Mouse (Mus musculus) left cerebral cortex, postnatal 14 days (tissue): ENCODE measurements around the gene Prim1. TPM values are rescaled to one million over a fixed set of nuclear protein-coding genes. Genes with fewer than 3 reads are reported as not detected.

Source experiments
- DNase-seq, 2 experiments: peaks; one replicate each; pipeline ENCODE4 v3.0.0; 2021 to 2022; ENCODE audit warnings: low spot score in 2 of 2, mixed read lengths in 1 of 2
- intact Hi-C: fragments of 180-260 bp; cut with DNase I; formaldehyde crosslinking; loops from one replicate; pipeline ENCODE4 v1.15.1; 2025
- long read RNA-seq, 2 experiments: library from polyadenylated mRNA; stranded (forward); transcript quantifications; one replicate each; pipeline ENCODE4 v2.0.0; 2021
- total RNA-seq, 2 experiments: library from RNA; stranded (reverse); gene quantifications; 2 replicates each; pipeline ENCODE4 v1.2.3; 2021

The Prim1 gene
- 1 to 10 TPM; 6.4 to 7.2 TPM for total RNA-seq
- long read RNA-seq, experiment 1, transcript Prim1-201 (13 exons, 1,583 nt), result major isoform, 6 of 6 reads
- long read RNA-seq, experiment 1, partial matches to known transcripts, result 0 of 6 reads
- long read RNA-seq, experiment 1, other reads (novel, unspliced or antisense), result 0 of 6 reads
- long read RNA-seq, experiment 2, partial matches to known transcripts, result 0 of 5 reads
- long read RNA-seq, experiment 2, other reads (novel, unspliced or antisense), result 1 of 5 reads

GRCm38 (mm10) chr10:128015068-128015934, at the start of gene Prim1:
TSS of gene Prim1 (plus strand) at chr10:128015168.
- peak; percentile 68 to 80 for DNase-seq
- intact Hi-C loops, result no loop called here

DNA sequence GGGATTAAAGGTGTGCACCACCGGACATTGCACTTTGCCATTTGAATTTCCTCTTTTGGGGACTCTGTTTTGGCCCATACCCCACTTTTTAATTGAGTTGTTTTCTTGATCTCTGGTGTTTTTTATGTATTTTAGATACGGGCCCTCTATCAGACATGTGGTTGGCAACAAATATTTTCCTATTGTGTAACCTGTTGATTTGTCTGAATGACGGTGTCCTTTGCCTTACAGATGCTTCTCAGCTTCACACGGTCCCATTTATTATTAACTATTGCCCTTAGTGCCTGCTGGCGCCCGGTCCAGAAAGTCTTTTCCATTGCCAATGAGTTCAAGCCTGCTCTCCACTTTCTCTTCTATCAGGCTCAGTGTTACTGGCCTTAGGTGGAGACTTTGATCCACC, 48.5 kb upstream of the Prim1 start:
- intact Hi-C loops, result no loop called here
- DNase-seq, result no peak

GRCm38 (mm10) chr10:127969820-127970219, 45.1 kb upstream of the Prim1 start:
- intact Hi-C loops, result no loop called here

GRCm38 (mm10) chr10:127970359-127970831, 44.6 kb upstream of the Prim1 start:
- intact Hi-C loops, result no loop called here
- DNase-seq, result no peak

More at GRCm38 (mm10) chr10:127969820-127970219, 45.1 kb upstream of the Prim1 start:
- no peak for DNase-seq

GRCm38 (mm10) chr10:127971135-127971534, 43.8 kb upstream of the Prim1 start:
- DNase-seq, result no peak
- intact Hi-C loops, result no loop called here

- intact Hi-C loops, result no loop called here
- no peak for DNase-seq
These were observed 40.9 kb upstream of the Prim1 start for GRCm38 (mm10) chr10:127974062-127974461.

GRCm38 (mm10) chr10:127975503-127975902, 39.5 kb upstream of the Prim1 start:
- DNase-seq, result no peak
- intact Hi-C loops, result no loop called here

DNA sequence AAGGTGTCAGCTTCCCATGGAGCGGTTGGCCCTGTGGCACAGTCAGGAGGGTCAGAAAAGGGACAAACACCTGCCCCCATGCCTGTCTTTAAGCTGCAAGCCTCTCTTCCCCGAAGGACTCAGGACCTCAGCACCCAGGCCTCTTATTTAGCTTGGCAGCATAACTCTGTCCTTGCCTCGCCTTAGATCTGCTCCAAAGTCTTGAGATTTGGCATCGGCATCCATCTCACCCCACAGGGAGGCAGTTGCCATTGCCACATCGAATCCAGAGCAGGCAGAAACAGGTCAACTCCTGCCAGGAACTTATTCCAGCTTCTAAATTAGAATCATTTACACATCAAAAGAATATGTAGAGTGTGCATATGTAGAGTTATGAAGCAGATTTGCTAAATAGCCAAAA, 30.3 kb upstream of the Prim1 start:
- intact Hi-C loops, result no loop called here
- DNase-seq, result peak; percentile 5 to 18

DNA sequence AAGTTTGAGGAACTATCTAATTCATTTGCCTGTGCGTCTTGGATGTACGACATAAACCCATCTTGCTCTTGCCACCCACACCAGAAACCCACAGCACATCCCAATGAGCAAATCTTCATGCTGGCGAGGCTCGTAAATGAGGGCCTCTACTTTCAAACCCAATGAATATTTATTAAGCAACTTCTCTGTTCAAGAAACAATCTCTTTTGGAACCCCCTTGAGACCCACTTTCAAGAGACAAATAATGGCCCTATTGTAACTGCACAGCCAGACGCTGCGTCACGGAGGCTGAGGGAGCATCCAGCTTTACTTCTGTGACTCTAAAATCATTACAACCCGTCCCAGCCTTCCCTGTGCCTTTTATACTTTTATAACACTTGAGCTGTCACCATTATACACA, 29.4 kb upstream of the Prim1 start:
- intact Hi-C loops, result no loop called here
- DNase-seq, result no peak

DNA sequence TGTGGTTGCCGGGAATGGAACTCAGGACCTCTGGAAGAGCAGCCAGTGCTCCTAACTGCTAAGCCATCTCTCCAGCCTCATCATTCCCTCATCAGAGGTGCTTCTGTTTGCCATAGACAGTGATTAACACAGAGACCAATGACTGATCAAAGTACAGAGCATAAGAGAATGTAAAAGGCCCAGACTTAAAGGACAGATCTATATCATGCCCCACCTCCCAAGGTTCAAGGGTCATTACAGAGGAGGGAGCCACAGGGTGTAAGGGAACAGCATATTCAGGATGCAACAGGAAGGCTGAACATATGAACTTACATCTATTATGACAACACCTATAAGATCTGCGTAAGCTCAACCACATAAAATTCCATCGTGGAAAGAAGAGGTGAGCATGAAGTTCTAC, 18.3 kb upstream of the Prim1 start:
- no peak for DNase-seq
- intact Hi-C loops, result no loop called here

- intact Hi-C loops, result no loop called here
- no peak for DNase-seq
These were observed 16.7 kb upstream of the Prim1 start for GRCm38 (mm10) chr10:127998260-127998659.

GRCm38 (mm10) chr10:128003281-128003801, 11.6 kb upstream of the Prim1 start:
- intact Hi-C loops, result loop anchor here (10.0 kb wide), 1 partner anchor 329 kb away; no protein-coding TSS in a partner anchor
- DNase-seq, result no peak

- DNase-seq, result no peak
- intact Hi-C loops, result loop anchor here (5.0 to 10.0 kb wide), 3 partner anchors 48 to 330 kb away; partner anchors contain the start of gene Zbtb39
These were observed 10.1 kb upstream of the Prim1 start for GRCm38 (mm10) chr10:128004918-128005317.

- no peak for DNase-seq
- intact Hi-C loops, result loop anchor here (5.0 to 10.0 kb wide), 3 partner anchors 48 to 331 kb away; partner anchors contain the start of gene Zbtb39
These were observed 9.5 kb upstream of the Prim1 start for GRCm38 (mm10) chr10:128005479-128005878.

DNA sequence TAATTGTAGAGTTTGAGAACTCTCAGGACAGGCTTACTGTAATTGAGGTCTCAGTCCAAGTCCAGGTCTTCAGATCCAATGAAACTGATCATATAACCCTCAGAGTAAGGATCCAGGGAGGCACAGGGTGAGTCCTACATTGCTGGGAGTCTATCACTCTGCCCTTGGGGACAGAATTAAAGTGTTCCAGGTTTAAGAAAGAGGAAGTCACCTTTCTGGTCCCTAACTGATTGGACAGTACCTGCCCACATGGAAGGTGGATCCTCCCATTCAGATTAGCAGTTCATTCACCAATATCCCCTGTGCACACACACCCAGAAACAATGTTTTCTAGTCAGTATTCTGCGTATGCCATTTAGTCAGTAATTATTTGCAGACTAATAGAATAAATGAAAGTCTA, 7.5 kb upstream of the Prim1 start, which contains the start of gene Hsd17b6:
Gene Hsd17b6, minus strand, starts transcription at position 166 of the 400 bp plus-strand sequence.
- intact Hi-C loops, result loop anchor here (5.0 to 10.0 kb wide), 3 partner anchors 50 to 333 kb away; partner anchors contain the start of gene Zbtb39
- DNase-seq, result no peak

- intact Hi-C loops, result loop anchor here (5.0 to 10.0 kb wide), 3 partner anchors 51 to 334 kb away; partner anchors contain the start of gene Zbtb39
- peak; percentile 86 to 88 for DNase-seq
These were observed 6.6 kb upstream of the Prim1 start for GRCm38 (mm10) chr10:128008207-128008889.

- intact Hi-C loops, result loop anchor here (5.0 to 10.0 kb wide), 3 partner anchors 52 to 335 kb away; partner anchors contain the start of gene Zbtb39
- DNase-seq, result no peak
These were observed 5.2 kb upstream of the Prim1 start for GRCm38 (mm10) chr10:128009735-128010134.

DNA sequence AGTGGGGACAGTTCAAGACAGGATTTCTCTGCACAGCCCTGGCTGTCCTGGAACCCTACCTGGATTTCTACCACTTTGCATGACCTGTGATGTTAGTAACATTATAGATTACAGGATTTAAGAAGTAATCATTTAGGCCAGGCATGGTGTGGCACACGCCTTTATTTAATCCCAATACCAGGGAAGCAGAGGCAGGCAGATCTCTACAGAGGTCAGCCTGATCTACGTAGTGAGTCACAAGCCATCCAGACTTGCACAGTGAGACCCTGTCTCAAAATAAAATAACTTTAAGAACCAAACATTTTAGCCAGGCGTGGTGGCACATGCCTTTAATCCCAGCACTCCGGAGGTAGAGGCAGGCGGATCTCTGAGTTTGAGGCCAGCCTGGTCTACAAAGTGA, 7.2 kb downstream of the Prim1 start:
- no peak for DNase-seq
- intact Hi-C loops, result no loop called here

GRCm38 (mm10) chr10:128023496-128023895, 8.5 kb downstream of the Prim1 start:
- intact Hi-C loops, result no loop called here
- no peak for DNase-seq
